Mouse (Mus musculus): ENCODE data around the gene Kcnh8. TPM values are rescaled to one million over a fixed set of nuclear protein-coding genes. Genes with fewer than 3 reads are reported as not detected.

The Kcnh8 gene
- polyA plus RNA-seq, 1 experiment, result not detected

- Histone ChIP-seq H3K4me3 (ENCODE audit: extremely low read depth, insufficient read depth, insufficient read length) (no peak overlapping the region), H3K27ac (ENCODE audit: insufficient read depth, low read length) (no peak overlapping the region), H3K36me3 (ENCODE audit: control insufficient read depth, insufficient read depth, low read length) (no peaks in the 10 kb centered on the region), H3K27me3 (ENCODE audit: control insufficient read depth, insufficient read depth, low read length) (no peaks in the 10 kb centered on the region), H3K4me1 (ENCODE audit: control insufficient read depth, insufficient read depth, insufficient read length) (no peaks in the 10 kb centered on the region)
- TF ChIP-seq CTCF (IDR thresholded peaks at IDR 0.05; ENCODE audit: extremely low read depth, insufficient read depth, insufficient read length, insufficient replicate concordance) (no peak), POLR2A (IDR thresholded peaks at IDR 0.05; ENCODE audit: low read depth, low read length) (no peak)
- DNase-seq (ENCODE audit: low read depth in 1 of 2, low spot score in 2 of 2), result no peak
- WGBS, result 70% methylated on average over 3 of the region's 3 CpGs
Observed at GRCm38 (mm10) chr17:52701944-52702343, 99.4 kb downstream of the Kcnh8 start.

DNA sequence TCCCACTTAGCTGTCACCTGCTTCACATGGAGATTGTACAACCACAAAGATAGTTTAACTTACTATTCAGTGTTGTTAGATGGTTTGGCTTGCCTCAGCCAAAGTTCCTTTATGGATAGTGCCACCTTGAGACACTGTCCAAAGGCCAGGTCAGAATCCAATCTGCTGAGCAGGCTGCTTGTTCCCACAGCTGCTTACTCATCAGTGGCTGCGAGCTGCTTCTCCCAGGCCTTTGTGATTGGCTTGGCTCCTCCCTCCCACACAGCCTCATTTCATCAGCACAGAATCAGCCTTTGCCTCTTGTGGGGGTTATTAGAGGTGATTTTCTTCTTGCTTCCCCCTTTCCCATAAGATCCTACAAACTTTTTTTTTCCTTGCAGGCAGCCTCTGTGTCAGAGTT lies 109.8 kb downstream of the Kcnh8 start:
- Histone ChIP-seq H3K27ac (ENCODE audit: insufficient read depth, low read length) (no peak overlapping the region), H3K4me1 (ENCODE audit: control insufficient read depth, insufficient read depth, insufficient read length) (no peaks in the 10 kb centered on the region), H3K36me3 (ENCODE audit: control insufficient read depth, insufficient read depth, low read length) (no peaks in the 10 kb centered on the region), H3K4me3 (ENCODE audit: extremely low read depth, insufficient read depth, insufficient read length) (no peak overlapping the region), H3K27me3 (ENCODE audit: control insufficient read depth, insufficient read depth, low read length) (no peaks in the 10 kb centered on the region)
- no peak for TF ChIP-seq CTCF (IDR thresholded peaks at IDR 0.05; ENCODE audit: extremely low read depth, insufficient read depth, insufficient read length, insufficient replicate concordance)
- TF ChIP-seq POLR2A (IDR thresholded peaks at IDR 0.05; ENCODE audit: low read depth, low read length), result no peak
- 33% methylated on average over 1 of the region's 1 CpGs for WGBS
- DNase-seq (ENCODE audit: low read depth in 1 of 2, low spot score in 2 of 2), result no peak

DNA sequence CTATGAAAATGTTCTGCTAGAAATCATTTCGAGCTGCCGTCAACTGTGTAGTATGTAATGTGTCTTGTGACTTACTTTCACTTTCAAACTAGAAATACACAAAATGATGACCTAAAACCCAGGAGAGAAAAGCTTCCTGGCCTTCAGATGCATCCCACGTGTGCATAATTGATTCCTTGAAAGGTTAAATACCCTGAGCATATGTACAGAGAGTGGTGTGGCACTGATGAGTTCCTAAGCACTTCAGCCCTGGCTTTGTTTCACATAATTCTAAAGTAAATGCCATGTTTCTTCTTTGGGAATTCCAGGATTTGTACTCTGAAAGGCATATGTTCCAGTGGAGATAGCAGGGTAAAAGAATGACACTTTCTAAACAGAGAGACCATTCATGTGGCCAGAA lies 119.7 kb downstream of the Kcnh8 start:
- Histone ChIP-seq H3K27ac (ENCODE audit: insufficient read depth, low read length) (no peak overlapping the region), H3K36me3 (ENCODE audit: control insufficient read depth, insufficient read depth, low read length) (no peaks in the 10 kb centered on the region), H3K4me3 (ENCODE audit: extremely low read depth, insufficient read depth, insufficient read length) (no peak overlapping the region), H3K4me1 (ENCODE audit: control insufficient read depth, insufficient read depth, insufficient read length) (no peaks in the 10 kb centered on the region; the same call in 1 of the 2 replicates), H3K27me3 (ENCODE audit: control insufficient read depth, insufficient read depth, low read length) (no peaks in the 10 kb centered on the region)
- no peak for DNase-seq (ENCODE audit: low read depth in 1 of 2, low spot score in 2 of 2)
- TF ChIP-seq POLR2A (IDR thresholded peaks at IDR 0.05; ENCODE audit: low read depth, low read length) (no peak), CTCF (IDR thresholded peaks at IDR 0.05; ENCODE audit: extremely low read depth, insufficient read depth, insufficient read length, insufficient replicate concordance) (no peak)
- 78% methylated on average over 3 of the region's 3 CpGs for WGBS

- no peak overlapping the region for H3K27ac ChIP-seq (ENCODE audit: insufficient read depth, low read length)
- no peaks in the 10 kb centered on the region for H3K36me3 ChIP-seq (ENCODE audit: control insufficient read depth, insufficient read depth, low read length)
- no peaks in the 10 kb centered on the region for H3K4me1 ChIP-seq (ENCODE audit: control insufficient read depth, insufficient read depth, insufficient read length)
- H3K27me3 ChIP-seq (ENCODE audit: control insufficient read depth, insufficient read depth, low read length), result no peaks in the 10 kb centered on the region
- no peak overlapping the region for H3K4me3 ChIP-seq (ENCODE audit: extremely low read depth, insufficient read depth, insufficient read length)
- no peak for DNase-seq (ENCODE audit: low read depth in 1 of 2, low spot score in 2 of 2)
- no peak for TF ChIP-seq POLR2A (IDR thresholded peaks at IDR 0.05; ENCODE audit: low read depth, low read length)
- TF ChIP-seq CTCF (IDR thresholded peaks at IDR 0.05; ENCODE audit: extremely low read depth, insufficient read depth, insufficient read length, insufficient replicate concordance), result no peak
- 77% methylated on average over 2 of the region's 2 CpGs for WGBS
Observed at GRCm38 (mm10) chr17:52728806-52729205, 126.3 kb downstream of the Kcnh8 start.

DNA sequence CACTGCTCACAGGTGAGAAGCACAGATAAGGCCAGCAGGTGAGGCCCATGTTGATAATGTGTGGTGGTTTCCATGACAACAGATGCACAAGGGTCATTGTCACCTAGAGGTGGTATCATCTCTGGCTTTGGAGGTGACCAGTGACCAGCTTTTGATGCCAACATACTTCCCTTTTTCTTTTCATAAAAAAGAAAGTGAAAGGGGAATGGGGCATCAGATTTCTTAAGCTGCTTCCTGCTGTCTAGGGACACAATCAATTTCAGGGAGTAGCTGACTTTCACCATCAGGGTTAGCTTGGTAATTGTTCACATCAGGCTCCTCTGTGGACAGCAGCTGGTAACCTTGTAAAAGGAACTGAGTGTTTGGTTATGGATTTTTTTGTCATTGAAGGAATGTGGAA lies 135.9 kb downstream of the Kcnh8 start:
- no peaks in the 10 kb centered on the region for H3K27me3 ChIP-seq (ENCODE audit: control insufficient read depth, insufficient read depth, low read length)
- no peak overlapping the region for H3K27ac ChIP-seq (ENCODE audit: insufficient read depth, low read length)
- no peak overlapping the region for H3K4me3 ChIP-seq (ENCODE audit: extremely low read depth, insufficient read depth, insufficient read length)
- DNase-seq (ENCODE audit: low read depth in 1 of 2, low spot score in 2 of 2), result no peak
- TF ChIP-seq CTCF (IDR thresholded peaks at IDR 0.05; ENCODE audit: extremely low read depth, insufficient read depth, insufficient read length, insufficient replicate concordance) (no peak), POLR2A (IDR thresholded peaks at IDR 0.05; ENCODE audit: low read depth, low read length) (no peak)
- H3K4me1 ChIP-seq (ENCODE audit: control insufficient read depth, insufficient read depth, insufficient read length), result no peaks in the 10 kb centered on the region
- H3K36me3 ChIP-seq (ENCODE audit: control insufficient read depth, insufficient read depth, low read length), result no peaks in the 10 kb centered on the region

DNA sequence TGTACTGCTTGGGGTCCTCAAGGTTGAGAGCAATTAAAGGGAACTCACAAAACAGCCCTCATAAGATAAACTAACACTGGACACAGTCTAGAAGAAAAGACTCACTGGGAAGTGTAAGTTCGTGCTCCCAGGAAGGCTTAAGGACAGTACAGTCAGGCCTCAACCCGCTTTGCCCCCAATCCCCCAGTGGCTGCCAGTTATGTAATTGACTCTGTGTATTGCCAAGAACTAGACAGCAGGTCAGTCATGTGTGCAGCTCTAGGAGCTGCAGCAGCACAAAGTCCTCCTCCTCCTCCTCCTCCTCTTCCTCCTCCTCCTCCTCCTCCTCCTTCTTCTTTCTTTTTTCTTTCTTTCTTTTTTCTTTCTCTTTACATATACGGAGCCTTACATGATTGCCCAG lies 185.6 kb downstream of the Kcnh8 start:
- Histone ChIP-seq H3K27me3 (ENCODE audit: control insufficient read depth, insufficient read depth, low read length) (no peaks in the 10 kb centered on the region), H3K36me3 (ENCODE audit: control insufficient read depth, insufficient read depth, low read length) (no peaks in the 10 kb centered on the region), H3K27ac (ENCODE audit: insufficient read depth, low read length) (no peak overlapping the region), H3K4me1 (ENCODE audit: control insufficient read depth, insufficient read depth, insufficient read length) (no peaks in the 10 kb centered on the region), H3K4me3 (ENCODE audit: extremely low read depth, insufficient read depth, insufficient read length) (no peak overlapping the region)
- WGBS, result 76% methylated on average over 3 of the region's 3 CpGs
- DNase-seq (ENCODE audit: low read depth in 1 of 2, low spot score in 2 of 2), result no peak
- TF ChIP-seq POLR2A (IDR thresholded peaks at IDR 0.05; ENCODE audit: low read depth, low read length) (no peak), CTCF (IDR thresholded peaks at IDR 0.05; ENCODE audit: extremely low read depth, insufficient read depth, insufficient read length, insufficient replicate concordance) (no peak)

- no peaks in the 10 kb centered on the region for H3K4me1 ChIP-seq (ENCODE audit: control insufficient read depth, insufficient read depth, insufficient read length)
- no peaks in the 10 kb centered on the region for H3K27me3 ChIP-seq (ENCODE audit: control insufficient read depth, insufficient read depth, low read length)
- 56% methylated on average over 6 of the region's 6 CpGs for WGBS
- no peak overlapping the region for H3K27ac ChIP-seq (ENCODE audit: insufficient read depth, low read length)
- DNase-seq (ENCODE audit: low read depth in 1 of 2, low spot score in 2 of 2), result no peak
- H3K36me3 ChIP-seq (ENCODE audit: control insufficient read depth, insufficient read depth, low read length), result no peaks in the 10 kb centered on the region
- no peak overlapping the region for H3K4me3 ChIP-seq (ENCODE audit: extremely low read depth, insufficient read depth, insufficient read length)
- no peak for TF ChIP-seq POLR2A (IDR thresholded peaks at IDR 0.05; ENCODE audit: low read depth, low read length)
- TF ChIP-seq CTCF (IDR thresholded peaks at IDR 0.05; ENCODE audit: extremely low read depth, insufficient read depth, insufficient read length, insufficient replicate concordance), result no peak
Observed at GRCm38 (mm10) chr17:52804463-52804862, 202.0 kb downstream of the Kcnh8 start.
